Mouse (Mus musculus) cerebellum, adult (tissue): ENCODE results near the gene Ppp6r2.
A peak's percentile ranks its signal among the peaks of the same experiment; 100 is the strongest.

Experiments used
- ATAC-seq: cut with Nextera tagmentation; 2 replicates; pipeline ENCODE4 v1.9.2; 2017; ENCODE audit warnings: mild to moderate bottlenecking, moderate library complexity, mixed read lengths; ENCODE audit not compliant: insufficient number of reproducible peaks, low FRiP score, low TSS enrichment

The Ppp6r2 gene

DNA sequence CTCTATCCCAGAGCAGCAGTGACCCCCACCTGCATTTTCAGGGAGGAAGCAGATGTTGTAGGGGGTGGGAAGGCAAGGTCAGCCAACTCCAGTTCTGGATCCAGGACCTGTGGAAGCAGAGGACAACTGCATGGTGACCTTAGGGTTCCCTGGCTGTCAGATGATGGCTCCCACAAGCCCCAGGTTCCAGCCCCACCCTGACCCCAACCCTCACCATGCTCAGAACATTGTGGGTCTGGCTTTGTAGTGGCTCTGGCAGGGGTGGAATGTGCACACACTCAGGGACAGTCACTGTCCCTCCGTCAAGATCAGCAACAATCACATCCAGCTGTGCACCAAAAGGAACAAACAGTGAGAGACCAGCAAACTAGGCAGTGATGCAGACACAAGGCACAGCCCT lies 94.6 kb downstream of the Ppp6r2 start:
- no peak for ATAC-seq

DNA sequence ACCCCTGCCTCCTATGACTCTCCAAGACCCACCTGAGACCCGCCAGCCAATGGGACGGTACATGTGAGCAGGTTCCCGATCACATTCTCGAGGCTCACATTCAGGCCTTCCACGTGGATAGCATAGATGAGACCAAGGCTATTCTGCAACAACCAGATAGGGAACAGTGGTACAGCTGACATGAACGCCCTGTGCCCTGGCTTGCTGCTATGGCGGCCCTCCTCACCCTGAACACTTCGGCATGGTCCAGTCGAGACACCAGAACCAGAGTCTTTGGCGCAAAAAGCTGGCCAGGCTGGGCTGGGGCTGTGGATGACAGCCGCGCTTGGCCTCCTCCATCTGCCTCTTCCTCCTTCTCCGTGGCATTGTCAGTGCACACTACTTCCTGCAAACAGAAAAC lies 96.1 kb downstream of the Ppp6r2 start:
- ATAC-seq = no peak

DNA sequence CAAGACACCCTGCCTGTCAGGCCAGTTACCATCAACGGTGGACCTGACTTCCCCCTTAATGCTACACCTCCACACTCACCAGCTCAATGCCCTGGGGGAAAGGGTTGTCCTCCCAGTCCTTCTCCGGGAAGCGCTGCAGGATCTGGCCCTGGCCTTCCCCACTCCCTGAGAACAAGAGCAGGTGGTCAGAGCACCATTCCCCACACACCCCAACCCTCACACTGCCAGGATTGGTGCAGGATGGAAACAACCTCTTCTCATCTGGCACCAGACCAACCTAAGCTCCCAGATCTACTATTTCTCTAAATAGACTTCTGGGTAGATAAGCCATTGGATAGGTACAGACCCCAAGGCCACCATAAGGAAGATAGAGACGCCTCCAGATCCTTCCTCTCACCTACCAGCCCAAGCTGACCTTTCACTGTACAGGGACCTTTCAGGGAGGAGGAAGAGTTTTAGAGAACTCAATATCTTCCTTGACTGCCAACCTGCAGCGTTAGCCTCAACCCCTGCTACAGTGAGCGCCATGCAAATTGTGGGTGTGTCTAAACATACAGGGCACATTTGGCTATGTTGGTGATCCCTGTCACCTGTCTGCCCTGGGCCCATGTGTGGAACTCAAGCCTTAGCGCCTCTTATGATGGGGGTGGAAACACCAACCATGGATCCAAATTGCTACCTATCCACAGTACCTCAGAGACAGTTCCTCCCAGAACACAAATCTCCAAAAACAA lies 97.2 kb downstream of the Ppp6r2 start:
- no peak for ATAC-seq

DNA sequence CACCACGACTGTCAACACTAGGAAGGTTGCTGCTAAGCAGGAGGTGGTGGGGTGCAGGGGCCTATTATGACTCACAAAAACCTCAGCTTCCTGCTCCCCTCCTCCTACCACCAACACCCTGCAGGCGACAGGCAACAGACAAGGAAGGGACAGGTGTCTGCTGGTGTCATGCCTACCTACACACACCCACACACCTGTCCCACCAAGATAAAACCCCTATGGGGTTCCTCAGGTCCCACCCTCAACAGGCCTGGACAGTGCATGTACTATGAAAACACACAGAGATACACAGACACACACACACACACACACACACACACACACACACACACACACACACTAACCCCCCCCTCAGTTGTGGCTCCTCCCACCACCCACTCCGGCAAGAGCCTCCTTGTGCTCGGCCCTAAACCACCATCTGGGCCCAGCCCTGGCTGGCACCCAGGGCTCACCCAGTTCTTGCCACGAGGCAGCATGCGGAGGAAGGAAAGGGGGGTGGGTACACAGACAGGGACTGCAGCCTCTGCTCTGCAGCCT lies 98.7 kb downstream of the Ppp6r2 start:
- ATAC-seq = no peak

DNA sequence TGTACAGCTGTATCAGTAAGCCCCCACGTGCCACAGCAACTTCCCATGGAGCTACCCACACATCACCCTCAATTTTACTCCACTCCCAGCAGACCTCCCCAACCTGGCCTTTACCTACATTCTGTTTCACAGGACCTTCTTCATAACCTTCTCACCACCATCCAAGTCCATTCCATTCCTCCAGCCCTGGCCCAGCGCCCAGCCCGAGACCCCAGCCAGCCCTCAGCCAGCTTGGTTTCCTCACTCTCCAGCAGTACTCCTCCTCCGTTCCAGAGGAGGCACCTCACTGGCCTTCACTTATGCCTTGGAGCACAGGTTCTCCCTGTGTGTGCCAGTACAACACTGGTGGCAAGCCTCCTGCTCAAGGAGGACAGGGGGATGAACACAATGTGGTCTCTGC lies 102.0 kb downstream of the Ppp6r2 start:
- no peak for ATAC-seq

DNA sequence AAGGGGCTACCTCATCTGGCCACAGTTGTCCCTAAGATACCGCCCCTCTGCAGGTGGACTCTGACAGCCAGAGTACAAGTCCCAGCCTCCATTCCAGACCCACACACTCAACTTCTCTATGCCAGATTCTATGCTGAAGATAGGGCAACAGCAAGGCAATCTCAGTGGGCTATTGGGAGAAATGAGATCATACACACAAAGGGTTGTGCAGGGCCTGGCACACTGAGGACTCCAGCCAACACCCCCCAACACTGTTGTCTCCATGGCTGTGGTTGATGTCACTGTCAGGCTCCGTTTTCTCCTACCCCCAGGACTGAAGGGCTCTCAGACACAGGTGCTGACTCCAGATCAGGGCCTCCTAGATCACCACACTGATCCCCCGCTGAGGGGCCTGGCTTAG lies 102.8 kb downstream of the Ppp6r2 start:
- no peak for ATAC-seq

DNA sequence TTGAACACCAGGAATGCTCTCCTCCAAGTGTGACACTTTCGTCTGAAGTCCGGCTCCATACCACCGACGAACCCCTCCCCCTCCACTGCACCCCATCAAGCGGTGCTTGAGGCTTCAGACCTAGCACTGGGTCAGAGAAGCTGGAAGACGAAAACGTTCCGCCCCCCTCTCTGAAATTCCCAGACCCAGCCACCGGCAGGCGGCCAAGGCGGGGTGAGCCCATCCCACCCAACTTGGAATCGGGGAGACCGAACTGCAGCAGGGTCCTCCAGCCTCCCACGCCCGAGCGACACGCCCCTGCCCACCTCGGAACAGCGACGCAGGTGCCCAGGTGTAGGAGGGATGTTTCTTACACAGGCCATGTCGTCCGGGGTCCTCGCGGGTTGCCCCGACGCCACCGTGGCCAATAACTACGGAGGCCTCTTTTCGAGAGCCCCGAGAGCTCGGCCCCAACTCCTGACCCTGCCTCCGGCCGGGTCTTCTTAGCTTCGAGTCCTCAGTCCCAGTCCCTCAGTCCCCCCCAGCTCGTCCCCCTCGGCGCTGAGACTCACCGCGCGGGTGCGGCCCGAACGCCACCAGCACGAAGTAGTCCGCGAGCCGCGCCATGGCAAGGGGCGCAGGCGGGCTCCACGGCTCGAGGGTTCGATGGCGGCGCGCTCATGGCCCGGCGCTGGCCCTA lies 103.3 kb downstream of the Ppp6r2 start:
- peak; percentile 50 for ATAC-seq

DNA sequence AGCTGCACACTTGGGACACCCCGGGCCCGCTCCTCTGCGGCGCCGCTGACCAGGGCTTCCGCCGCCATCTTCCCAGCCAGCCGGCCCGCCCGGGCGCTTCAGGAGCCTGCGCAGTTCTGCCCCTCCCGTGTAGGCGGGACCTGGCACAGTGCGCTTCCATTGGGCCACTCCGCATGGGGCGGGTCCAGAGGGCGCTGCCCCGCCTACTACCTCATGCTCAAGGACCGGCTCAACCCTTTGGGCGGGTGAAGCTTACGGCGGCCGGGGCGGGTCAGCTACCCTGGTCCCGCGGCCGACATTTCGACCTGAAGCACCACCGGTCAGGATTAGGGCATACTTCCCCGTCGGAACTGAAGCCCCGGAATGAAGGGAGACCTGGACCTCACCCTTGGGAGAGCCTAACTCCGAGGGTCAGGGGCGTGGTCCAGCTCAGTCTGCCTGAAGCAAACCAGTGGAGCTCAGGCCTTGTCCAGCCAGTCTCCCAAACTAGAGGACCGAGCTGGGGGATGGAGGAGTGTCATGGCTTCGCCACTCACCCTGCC lies 103.9 kb downstream of the Ppp6r2 start, which contains the start of gene Sbf1:
Gene Sbf1 (minus strand): TSS at position 122 of the 542 bp plus-strand sequence.
- peak; percentile 91 for ATAC-seq

DNA sequence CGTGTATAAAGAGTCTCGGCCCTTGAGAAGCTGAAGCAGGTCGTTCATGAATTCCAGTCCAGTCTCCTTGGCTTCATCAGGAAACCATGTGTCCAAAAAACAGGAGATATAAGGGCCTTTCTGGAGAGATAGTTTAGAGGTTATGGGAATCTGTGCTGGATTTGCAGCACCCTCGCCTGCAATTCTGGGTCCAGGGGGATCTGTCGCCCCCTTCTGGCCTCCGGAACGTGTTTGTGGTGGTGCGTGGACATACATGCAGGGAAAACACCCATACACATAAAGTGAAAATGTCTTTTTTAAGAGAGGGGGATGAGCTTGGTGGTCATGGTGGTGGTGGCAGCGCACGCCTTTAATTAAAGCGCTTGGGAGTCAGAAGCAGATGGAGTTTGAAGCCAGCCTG lies 104.8 kb downstream of the Ppp6r2 start:
- no peak for ATAC-seq

DNA sequence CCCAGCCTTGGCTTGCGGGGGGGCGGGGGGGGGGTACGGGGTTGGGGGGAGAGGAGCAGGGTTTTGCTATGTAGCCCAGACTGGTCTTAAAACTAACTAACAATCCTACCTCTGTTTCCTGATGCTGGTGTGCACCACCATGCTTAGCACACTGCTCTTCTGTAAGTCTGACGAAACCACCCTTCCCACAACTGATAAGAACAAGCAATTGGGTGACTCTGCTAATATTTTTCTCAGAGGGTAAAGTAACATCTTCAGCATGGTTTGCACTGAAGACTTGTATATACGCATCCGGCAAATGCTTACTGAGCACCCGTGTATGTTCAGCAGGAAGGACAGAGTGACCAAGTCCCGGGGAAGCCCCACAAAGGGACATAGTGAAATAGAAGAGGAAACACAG lies 109.9 kb downstream of the Ppp6r2 start:
- ATAC-seq = no peak

DNA sequence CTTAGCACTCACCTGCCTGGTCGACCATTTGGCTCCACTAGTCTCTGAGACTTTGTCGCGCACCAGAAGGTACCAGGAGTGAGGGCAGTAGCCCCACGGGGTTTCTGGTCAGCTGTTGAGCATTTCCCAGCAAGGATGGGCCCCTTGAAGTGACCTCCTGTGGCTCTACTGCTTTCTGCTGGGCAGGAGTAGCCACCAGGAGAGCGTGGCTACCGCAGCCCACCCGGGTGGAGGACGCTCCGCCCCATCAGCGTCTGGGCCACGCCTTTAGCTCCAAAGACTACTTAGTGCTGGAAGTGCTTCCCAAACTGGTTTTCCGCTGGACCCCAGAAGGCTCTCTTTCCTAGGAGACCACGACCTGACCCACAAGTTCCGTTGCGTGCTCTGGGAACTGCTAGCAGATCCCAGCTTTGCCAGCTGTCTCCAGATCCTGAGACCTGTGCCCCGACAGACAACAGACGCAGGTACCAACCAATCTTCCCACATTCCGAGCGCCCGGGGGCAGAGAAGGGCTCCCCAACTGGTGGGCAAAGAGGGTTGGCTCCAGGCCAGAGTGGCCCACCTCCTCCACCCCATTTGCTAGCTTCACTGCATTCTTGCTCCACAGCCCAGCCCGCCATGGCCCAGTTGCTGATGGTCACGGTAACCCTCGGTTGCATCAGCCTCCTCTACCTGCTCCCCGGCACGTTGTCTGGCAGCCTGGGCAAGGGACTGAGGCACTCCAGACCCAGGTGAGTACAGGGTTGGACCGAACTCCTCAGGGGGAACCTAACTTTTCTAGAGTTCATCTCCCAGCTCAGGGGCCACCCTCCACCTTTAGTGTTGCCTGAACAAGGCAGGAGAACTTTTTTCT lies 111.5 kb downstream of the Ppp6r2 start, which contains the start of gene Adm2:
Gene Adm2 (plus strand): TSS at position 51 of the 853 bp plus-strand sequence.
- no peak for ATAC-seq

DNA sequence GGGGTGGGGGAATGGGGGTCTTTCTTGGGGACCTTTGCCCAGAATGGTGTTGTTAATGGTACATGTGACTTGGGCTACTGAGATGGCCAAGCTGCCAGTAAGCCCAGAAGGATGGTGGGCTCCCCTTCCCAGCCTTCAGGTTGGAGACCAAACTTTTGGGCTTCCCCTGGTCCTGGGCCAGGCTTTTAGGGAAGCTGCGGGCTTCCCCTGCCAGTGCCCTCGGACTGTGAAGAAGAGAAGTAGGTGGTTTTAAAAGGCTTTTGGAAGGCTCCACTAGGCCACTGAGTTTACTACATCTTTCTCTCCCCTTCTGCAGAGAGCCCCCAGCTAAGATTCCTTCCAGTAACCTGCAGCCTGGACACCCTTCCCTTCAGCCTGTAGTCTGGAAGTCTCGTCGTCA lies 112.3 kb downstream of the Ppp6r2 start:
- no peak for ATAC-seq

DNA sequence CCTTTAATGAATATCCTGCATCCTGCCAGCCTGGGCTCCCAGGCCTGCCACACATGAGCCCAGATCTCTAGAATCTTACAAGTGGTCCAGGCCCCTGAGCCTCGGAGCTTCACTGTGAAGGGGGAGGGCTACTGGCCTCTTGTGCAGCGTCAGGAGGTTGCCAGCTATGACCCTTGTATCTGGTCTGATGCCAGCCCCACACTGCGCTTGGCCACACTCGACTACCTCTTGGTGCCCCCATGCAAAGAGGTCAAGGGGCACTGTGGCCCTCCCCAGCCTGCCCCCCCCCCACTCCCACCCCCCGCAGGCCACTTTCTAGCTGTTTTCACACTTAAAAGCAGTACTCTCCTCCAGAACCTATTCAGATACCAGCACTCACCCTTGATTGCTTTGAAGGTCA lies 115.1 kb downstream of the Ppp6r2 start:
- no peak for ATAC-seq

DNA sequence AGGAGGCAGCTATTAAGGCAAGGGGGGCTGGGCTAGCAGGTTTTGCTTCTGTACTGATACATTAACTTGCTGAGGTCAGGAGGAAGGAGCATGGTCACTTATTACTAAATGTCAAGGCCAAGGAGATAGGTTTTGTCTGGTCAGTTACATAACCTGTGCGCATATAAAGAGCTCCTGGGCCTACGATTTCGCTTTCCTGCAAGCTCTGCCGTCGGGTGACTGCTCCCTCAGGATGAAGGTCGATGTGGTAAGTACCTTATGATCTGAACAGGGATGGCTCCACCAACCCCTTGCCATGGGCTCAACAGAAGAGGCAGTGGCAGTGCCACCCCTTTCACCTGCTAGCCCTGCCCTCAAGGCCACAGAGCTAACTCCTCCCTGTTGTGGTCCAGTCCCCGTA lies 122.9 kb downstream of the Ppp6r2 start, which contains the start of gene Miox:
Gene Miox (plus strand): TSS at position 128 of the 400 bp plus-strand sequence.
- ATAC-seq = no peak

DNA sequence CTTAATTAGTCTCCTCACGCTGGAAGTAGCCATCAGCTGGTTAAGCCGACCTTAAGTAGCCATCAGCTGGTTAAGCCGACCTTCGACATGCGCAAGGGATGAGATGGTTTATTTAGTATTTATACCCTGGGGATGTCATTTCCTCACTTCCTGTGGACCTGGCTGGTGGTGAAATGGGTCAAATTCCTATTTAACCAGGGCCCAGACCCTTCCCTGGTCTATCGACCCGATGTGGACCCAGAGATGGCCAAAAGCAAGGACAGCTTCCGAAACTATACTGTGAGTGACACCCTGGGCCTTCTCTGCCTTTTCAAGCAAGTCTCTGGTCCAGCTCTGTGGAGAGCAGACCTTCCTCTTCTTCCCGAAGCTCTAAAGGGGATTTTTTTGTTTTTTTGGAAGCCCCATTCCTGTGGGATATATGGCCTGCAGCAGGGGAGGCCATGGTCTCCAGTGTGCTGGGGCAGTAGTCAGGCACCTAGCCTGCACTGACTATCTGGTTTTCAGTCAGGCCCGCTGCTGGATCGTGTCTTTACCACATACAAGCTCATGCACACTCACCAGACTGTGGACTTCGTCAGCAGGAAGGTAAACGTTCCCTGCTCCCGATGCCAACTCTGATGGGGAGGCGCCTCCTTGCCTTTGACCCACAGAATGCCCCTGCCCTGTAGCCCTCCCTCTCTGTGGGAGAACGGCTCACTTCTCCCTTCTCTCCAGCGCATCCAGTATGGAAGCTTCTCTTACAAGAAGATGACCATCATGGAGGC lies 123.6 kb downstream of the Ppp6r2 start:
- ATAC-seq = no peak

DNA sequence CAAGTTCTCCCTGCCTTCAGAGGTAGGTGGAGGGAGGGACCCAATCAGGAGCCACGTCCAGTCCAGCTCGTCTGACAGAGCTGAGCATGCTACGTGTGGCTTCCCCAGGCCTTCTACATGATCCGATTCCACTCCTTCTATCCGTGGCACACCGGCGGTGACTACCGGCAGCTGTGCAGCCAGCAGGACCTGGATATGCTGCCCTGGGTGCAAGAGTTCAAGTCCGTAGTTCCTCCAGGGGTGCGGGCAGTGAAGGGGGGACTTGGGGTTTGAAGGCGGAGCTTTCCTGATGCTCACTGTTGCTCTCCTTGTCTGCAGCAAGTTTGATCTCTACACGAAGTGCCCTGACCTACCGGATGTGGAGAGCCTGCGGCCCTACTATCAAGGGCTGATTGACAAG lies 125.1 kb downstream of the Ppp6r2 start:
- no peak for ATAC-seq
